ENCODE assay signal across 8 mouse cellular contexts in genomic region chr9:110407311-110408098, GRCm38 (mm10). TPM values are rescaled to one million over a fixed set of nuclear protein-coding genes. Genes with fewer than 3 reads are reported as not detected.
DNase-seq lines count a peak whose midpoint lies in the region; ATAC-seq and TF ChIP-seq lines count a peak whose summit lies in the region.

No protein-coding gene starts in this region.

- no peak for TF ChIP-seq CTCF in cerebellum, adult 2 months (IDR thresholded peaks at IDR 0.05; ENCODE audit: borderline replicate concordance, insufficient read depth, low read depth, low read length)

- 2% methylated on average over 41 of the region's 41 CpGs for WGBS in cerebellum, adult 2 months
- 2% methylated on average over 41 of the region's 41 CpGs for WGBS in embryonic facial prominence, embryonic 13.5 days
- 2% methylated on average over 41 of the region's 41 CpGs for WGBS in intestine, embryonic 14.5 days

- peak overlapping the region; percentile 73 for H3K4me3 ChIP-seq in cerebellum, adult 2 months (replicated peaks; ENCODE audit: insufficient read depth, low read depth, low read length)
- H3K4me3 ChIP-seq in embryonic facial prominence, embryonic 13.5 days, result peak overlapping the region; percentile 90
- peak overlapping the region; percentile 91 for H3K4me3 ChIP-seq in intestine, embryonic 14.5 days (ENCODE audit: low read depth, low read length)
- peak overlapping the region; percentile 97 for H3K4me3 ChIP-seq in myocyte

- no peak for DNase-seq in cerebellum, adult 2 months
- no peak for DNase-seq in cerebellum, postnatal 36 days
- DNase-seq in right cerebral cortex, postnatal 4 days, result peak; percentile 42
- no peak for DNase-seq in right cerebral cortex, adult 18-20 months
- peak; percentile 57 for DNase-seq in intestine, embryonic 14.5 days (ENCODE audit: low spot score)
- DNase-seq in cerebellum, adult 18-20 months, result no peak

- ATAC-seq in embryonic facial prominence, embryonic 13.5 days (ENCODE audit: insufficient number of reproducible peaks, insufficient read depth, low FRiP score, low TSS enrichment, low read depth), result peak; percentile 50
- peak; percentile 56 for ATAC-seq in intestine, embryonic 14.5 days (replicated peaks; ENCODE audit: low FRiP score, low TSS enrichment, low read depth)

- peak overlapping the region; percentile 95 for H3K9ac ChIP-seq in embryonic facial prominence, embryonic 13.5 days
- H3K9ac ChIP-seq in intestine, embryonic 14.5 days (ENCODE audit: low read length), result peak overlapping the region; percentile 78

- peaks cover 9% of the 10 kb centered on the region for H3K36me3 ChIP-seq in embryonic facial prominence, embryonic 13.5 days
- H3K36me3 ChIP-seq in intestine, embryonic 14.5 days (ENCODE audit: control insufficient read depth, insufficient read depth, low read length), result peaks cover 11% of the 10 kb centered on the region; the same call in 1 of the 2 replicates
- H3K36me3 ChIP-seq in myocyte (ENCODE audit: control insufficient read depth, insufficient read depth), result no peaks in the 10 kb centered on the region

- H3ac ChIP-seq in myocyte (ENCODE audit: control insufficient read depth, insufficient read length), result peak overlapping the region; percentile 98

- H3K9me3 ChIP-seq in embryonic facial prominence, embryonic 13.5 days, result no peaks in the 10 kb centered on the region
- no peaks in the 10 kb centered on the region for H3K9me3 ChIP-seq in intestine, embryonic 14.5 days (ENCODE audit: control insufficient read depth, low read length)

- H3K79me2 ChIP-seq in myocyte (ENCODE audit: control insufficient read depth, insufficient read depth), result peaks cover 54% of the 10 kb centered on the region

- no peaks in the 10 kb centered on the region for H3K27me3 ChIP-seq in cerebellum, adult 2 months (ENCODE audit: control insufficient read depth, insufficient read depth, low read length)
- no peaks in the 10 kb centered on the region for H3K27me3 ChIP-seq in embryonic facial prominence, embryonic 13.5 days
- no peaks in the 10 kb centered on the region for H3K27me3 ChIP-seq in intestine, embryonic 14.5 days (replicated peaks; ENCODE audit: control insufficient read depth, insufficient read depth, low read length)
- H3K27me3 ChIP-seq in myocyte (ENCODE audit: control insufficient read depth, insufficient read depth, insufficient read length), result no peaks in the 10 kb centered on the region

- peak overlapping the region; percentile 52 for H3K27ac ChIP-seq in cerebellum, adult 2 months (ENCODE audit: insufficient read depth, low read length)
- H3K27ac ChIP-seq in embryonic facial prominence, embryonic 13.5 days, result peak overlapping the region; percentile 75
- peak overlapping the region; percentile 86 for H3K27ac ChIP-seq in intestine, embryonic 14.5 days (ENCODE audit: low read depth)

- H3K4me2 ChIP-seq in embryonic facial prominence, embryonic 13.5 days, result peak overlapping the region; percentile 95
- H3K4me2 ChIP-seq in intestine, embryonic 14.5 days (ENCODE audit: low read length), result peak overlapping the region; percentile 75
- H3K4me2 ChIP-seq in myocyte (ENCODE audit: low read depth), result peak overlapping the region; percentile 91

- TF ChIP-seq POLR2A in cerebellum, adult 2 months (IDR thresholded peaks at IDR 0.05; ENCODE audit: borderline replicate concordance, insufficient read depth, low read length), result no peak
- no peak for TF ChIP-seq POLR2A in myocyte (IDR thresholded peaks at IDR 0.05; ENCODE audit: insufficient read length, low read depth)

- H3K4me1 ChIP-seq in cerebellum, adult 2 months (ENCODE audit: control insufficient read depth, insufficient read depth, low read length), result peaks cover 4% of the 10 kb centered on the region; the same call in 1 of the 2 replicates
- peaks cover 14% of the 10 kb centered on the region for H3K4me1 ChIP-seq in embryonic facial prominence, embryonic 13.5 days
- peaks cover 12% of the 10 kb centered on the region for H3K4me1 ChIP-seq in intestine, embryonic 14.5 days (replicated peaks; ENCODE audit: control insufficient read depth, insufficient read depth, low read length)

TF ChIP-seq in myocyte, 11 proteins besides CTCF, POLR2A, EP300 and RAD21:
- TF ChIP-seq POLR2AphosphoS2 (IDR thresholded peaks at IDR 0.05; ENCODE audit: insufficient read length, low read depth) (no peak), SRF (IDR thresholded peaks at IDR 0.05; ENCODE audit: control insufficient read depth, insufficient read length, low read depth) (no peak), TCF3 (IDR thresholded peaks at IDR 0.05; ENCODE audit: insufficient read length, low read depth) (no peak), MYOG (IDR thresholded peaks at IDR 0.05; ENCODE audit: control insufficient read depth in 1 of 3, insufficient read depth in 1 of 3, insufficient read length in 2 of 3, low read depth in 2 of 3) (no peak), TCF12 (IDR thresholded peaks at IDR 0.05; ENCODE audit: insufficient read depth, poor library complexity, severe bottlenecking) (no peak), E2F4 (IDR thresholded peaks at IDR 0.05; ENCODE audit: insufficient read depth) (no peak), USF1 (IDR thresholded peaks at IDR 0.05; ENCODE audit: low read depth) (no peak), MAX (IDR thresholded peaks at IDR 0.05; ENCODE audit: low read depth) (no peak), MYOD1 (IDR thresholded peaks at IDR 0.05; ENCODE audit: control insufficient read depth in 1 of 3, insufficient read length in 2 of 3, low read depth in 2 of 3) (no peak), CEBPB (IDR thresholded peaks at IDR 0.05; ENCODE audit: insufficient read depth, poor library complexity, severe bottlenecking) (no peak), REST (IDR thresholded peaks at IDR 0.05; ENCODE audit: insufficient read depth, insufficient read length) (no peak)
TF ChIP-seq in myocyte: peak in this region for 0.

RNA-seq across cellular contexts. Expression of gene Ptpn23, which starts 0.5 kb away (rescaled TPM):
- polyA plus RNA-seq in cerebellum, adult 2 months (2012; rRNA removed), result 50.0 and 50.4 TPM in 2 replicates
- polyA plus RNA-seq in embryonic facial prominence, embryonic 13.5 days (2015; fragmentation: Nextera tagmentation; extraction: Ambion mirVana), result 17.8 and 20.7 TPM in 2 replicates
- polyA plus RNA-seq in intestine, embryonic 14.5 days (2014; fragmentation: Nextera tagmentation; extraction: Ambion mirVana), result 17.6 and 18.7 TPM in 2 replicates
- 36.0 TPM for polyA plus RNA-seq in myocyte (2012; fragmentation: generic; extraction: Trizol)

RNA-seq across cellular contexts. Expression of gene Ngp, which starts 12.0 kb away (rescaled TPM):
- 0.90 and 2.5 TPM in 2 replicates for polyA plus RNA-seq in cerebellum, adult 2 months (2012; rRNA removed)
- polyA plus RNA-seq in embryonic facial prominence, embryonic 13.5 days (2015; fragmentation: Nextera tagmentation; extraction: Ambion mirVana), result 1.1 and 7.4 TPM in 2 replicates
- polyA plus RNA-seq in intestine, embryonic 14.5 days (2014; fragmentation: Nextera tagmentation; extraction: Ambion mirVana), result 0.34 and 1.4 TPM in 2 replicates
- polyA plus RNA-seq in myocyte (2012; fragmentation: generic; extraction: Trizol), result not detected

Comparison
In these comparisons a context has a peak if more than half of its experiments do, and no peak if none do; other contexts are left out.
1. DNase-seq: peak in right cerebral cortex, postnatal 4 days (single experiment) and intestine, embryonic 14.5 days (single experiment); none in cerebellum, adult 2 months (0 of 2), cerebellum, postnatal 36 days (0 of 2), right cerebral cortex, adult 18-20 months (single experiment) and cerebellum, adult 18-20 months (0 of 2).
2. Peak in every context shown above with its lines, with median percentiles within 50 percentile points of each other: H3K27ac ChIP-seq, H3K4me3 ChIP-seq and H3K4me2 ChIP-seq.